Mouse (Mus musculus) CH12.LX (cell line): ENCODE results near the gene Grm7. TPM values are rescaled to one million over a fixed set of nuclear protein-coding genes. Genes with fewer than 3 reads are reported as not detected.

Experiments used
- DNase-seq: peaks from one replicate; pipeline ENCODE4 v3.0.0-alpha.2; 2013; ENCODE audit errors: extremely low read depth
- H3K27ac ChIP-seq: 2 replicates; pipeline ENCODE4 v1.5.1; 2012; ENCODE audit warnings: low read depth, mild to moderate bottlenecking, control low read depth, moderate library complexity; ENCODE audit not compliant: insufficient read depth
- H3K27me3 ChIP-seq: replicated peaks from 2 replicates; pipeline ENCODE3; 2012; ENCODE audit warnings: inconsistent platforms
- H3K36me3 ChIP-seq, 2 experiments: replicated peaks in 1 of 2; 2 replicates each; pipeline versions ENCODE3 to v1.6.1; 2012; ENCODE audit warnings: inconsistent platforms in 1 of 2, low read length in 1 of 2, mild to moderate bottlenecking in 1 of 2, mixed read lengths in 1 of 2, moderate library complexity in 1 of 2; ENCODE audit not compliant: control insufficient read depth in 1 of 2, insufficient read depth in 1 of 2
- H3K4me1 ChIP-seq, 2 experiments: 2 replicates each; pipeline ENCODE4 v1.6.1; 2012; ENCODE audit warnings: inconsistent platforms in 1 of 2, moderate library complexity in 1 of 2; ENCODE audit not compliant: insufficient read depth in 2 of 2, control insufficient read depth in 1 of 2
- H3K4me2 ChIP-seq: 2 replicates; pipeline ENCODE4 v1.6.1; 2012; ENCODE audit warnings: low read depth, mild to moderate bottlenecking, control low read depth; ENCODE audit not compliant: poor library complexity, insufficient read depth, severe bottlenecking
- H3K4me3 ChIP-seq, 3 experiments: fragments of 150-350 bp in 1 of 3; sonication (generic) in 1 of 3; replicated peaks in 1 of 3; 2 replicates each; pipeline versions ENCODE3 to v1.5.1; 2011 to 2012; ENCODE audit warnings: low read depth in 2 of 3, low read length in 2 of 3, mild to moderate bottlenecking in 2 of 3, moderate library complexity in 2 of 3, control low read depth in 1 of 3, improper control_type of control experiment in 1 of 3, inconsistent platforms in 1 of 3, mixed read lengths in 1 of 3; ENCODE audit not compliant: poor library complexity in 1 of 3
- H3K79me2 ChIP-seq: replicated peaks from 2 replicates; pipeline ENCODE4 v1.6.1; 2012; ENCODE audit warnings: mild to moderate bottlenecking, moderate library complexity; ENCODE audit not compliant: control insufficient read depth, poor library complexity, insufficient read depth, severe bottlenecking; ENCODE audit errors: extremely low read depth
- H3K9ac ChIP-seq: 2 replicates; pipeline ENCODE4 v1.6.1; 2012; ENCODE audit warnings: low read depth, mild to moderate bottlenecking, control low read depth, moderate library complexity; ENCODE audit not compliant: insufficient read depth
- H3K9me3 ChIP-seq: replicated peaks from 2 replicates; pipeline ENCODE3; 2012; ENCODE audit warnings: low read length, inconsistent platforms, mixed read lengths
- BHLHE40 ChIP-seq: IDR thresholded peaks from 2 replicates; pipeline ENCODE4 v1.6.1; 2011; ENCODE audit warnings: mild to moderate bottlenecking, low read depth, low read length, improper control_type of control experiment
- CHD1 ChIP-seq: IDR thresholded peaks from 2 replicates; pipeline ENCODE4 v1.6.1; 2012; ENCODE audit warnings: low read depth, low read length, improper control_type of control experiment, inconsistent platforms
- CHD2 ChIP-seq: IDR thresholded peaks from 2 replicates; pipeline ENCODE4 v1.6.1; 2011; ENCODE audit warnings: low read length, improper control_type of control experiment
- CTCF ChIP-seq, 2 experiments: IDR thresholded peaks in 1 of 2; conservative IDR thresholded peaks in 1 of 2; 2 replicates each; pipeline ENCODE4 v1.5.1; 2011 to 2012; ENCODE audit warnings: low read depth in 2 of 2, low read length in 2 of 2, improper control_type of control experiment in 1 of 2, inconsistent platforms in 1 of 2, mild to moderate bottlenecking in 1 of 2, moderate library complexity in 1 of 2
- E2F4 ChIP-seq: IDR thresholded peaks from 2 replicates; pipeline ENCODE4 v1.6.1; 2011; ENCODE audit warnings: low read depth, low read length, improper control_type of control experiment; ENCODE audit not compliant: insufficient replicate concordance
- ELF1 ChIP-seq: IDR thresholded peaks from 2 replicates; pipeline ENCODE4 v1.6.1; 2014; ENCODE audit warnings: low read depth, mild to moderate bottlenecking, inconsistent platforms, low read length, improper control_type of control experiment
- EP300 ChIP-seq: IDR thresholded peaks from 2 replicates; pipeline ENCODE4 v1.6.1; 2011; ENCODE audit warnings: low read length, improper control_type of control experiment
- JUN ChIP-seq: IDR thresholded peaks from 2 replicates; pipeline ENCODE4 v1.6.1; 2011; ENCODE audit warnings: low read depth, mild to moderate bottlenecking, low read length, improper control_type of control experiment, moderate library complexity; ENCODE audit not compliant: insufficient read depth
- MAZ ChIP-seq: IDR thresholded peaks from 2 replicates; pipeline ENCODE4 v1.6.1; 2012; ENCODE audit warnings: low read depth, mild to moderate bottlenecking, inconsistent platforms, low read length, improper control_type of control experiment, moderate library complexity
- MXI1 ChIP-seq: IDR thresholded peaks from 2 replicates; pipeline ENCODE4 v1.6.1; 2011; ENCODE audit warnings: mild to moderate bottlenecking, low read depth, low read length, improper control_type of control experiment
- MYC ChIP-seq: IDR thresholded peaks from 2 replicates; pipeline ENCODE4 v1.6.1; 2011; ENCODE audit warnings: low read depth, mild to moderate bottlenecking, improper control_type of control experiment, low read length
- NRF1 ChIP-seq: IDR thresholded peaks from 2 replicates; pipeline ENCODE4 v1.6.1; 2014; ENCODE audit warnings: low read depth, mild to moderate bottlenecking, inconsistent platforms, low read length, improper control_type of control experiment, moderate library complexity
- PAX5 ChIP-seq: IDR thresholded peaks from 2 replicates; pipeline ENCODE4 v1.6.1; 2012; ENCODE audit warnings: low read length, inconsistent platforms, mixed read lengths
- SIN3A ChIP-seq: IDR thresholded peaks from 2 replicates; pipeline ENCODE4 v1.6.1; 2012; ENCODE audit warnings: low read length, improper control_type of control experiment, inconsistent platforms
- SMC3 ChIP-seq: IDR thresholded peaks from 2 replicates; pipeline ENCODE4 v1.6.1; 2011; ENCODE audit warnings: low read depth, low read length, improper control_type of control experiment
- TCF12 ChIP-seq: IDR thresholded peaks from 2 replicates; pipeline ENCODE4 v1.6.1; 2014; ENCODE audit warnings: low read depth, mild to moderate bottlenecking, inconsistent platforms, low read length, improper control_type of control experiment
- USF1 ChIP-seq: IDR thresholded peaks from 2 replicates; pipeline ENCODE4 v1.6.1; 2014; ENCODE audit warnings: low read depth, mild to moderate bottlenecking, inconsistent platforms, low read length, improper control_type of control experiment
- USF2 ChIP-seq: conservative IDR thresholded peaks from 2 replicates; pipeline ENCODE4 v1.6.1; 2011; ENCODE audit warnings: low read depth, low read length, improper control_type of control experiment
- ZKSCAN1 ChIP-seq: IDR thresholded peaks from 2 replicates; pipeline ENCODE4 v1.6.1; 2012; ENCODE audit warnings: low read depth, inconsistent platforms, low read length, improper control_type of control experiment, borderline replicate concordance
- ZMIZ1 ChIP-seq: IDR thresholded peaks from 2 replicates; pipeline ENCODE4 v1.6.1; 2012; ENCODE audit warnings: low read depth, mild to moderate bottlenecking, inconsistent platforms, low read length, improper control_type of control experiment
- ZNF384 ChIP-seq: IDR thresholded peaks from 2 replicates; pipeline ENCODE4 v1.6.1; 2012; ENCODE audit warnings: low read depth, low read length, improper control_type of control experiment, inconsistent platforms
- dilution Hi-C: fragments of 300-500 bp; cut with MboI; formaldehyde crosslinking; loops from 2 replicates; pipeline ENCODE4 v1.14.3; 2020; ENCODE audit warnings: low sequenced_read_pairs; ENCODE audit not compliant: extremely low pct_unique_long_range_greater_than_20kb, extremely low pct_ligation_motif_present
- in situ Hi-C: fragments of 300-500 bp; cut with MboI; formaldehyde crosslinking; loops from 3 replicates; pipeline ENCODE4 v1.14.3; 2019; ENCODE audit warnings: low sequenced_read_pairs, low pct_ligation_motif_present, low pct_unique_long_range_greater_than_20kb, mixed read lengths
- polyA plus RNA-seq: library from polyadenylated mRNA; unstranded; fragments of >175 nt; gene quantifications from 2 replicates; pipeline ENCODE4 v1.2.1, GENCODE M21; 2012; ENCODE audit warnings: low read depth; ENCODE audit not compliant: insufficient read length
- total RNA-seq, 2 experiments: library from RNA; depleted of rRNA; stranded (reverse); fragments of 300-350 nt in 1 of 2; fragments of >200 nt in 1 of 2; gene quantifications; 2 replicates each; pipeline ENCODE4 v1.2.3; 2012 to 2014

Gene Grm7
- total and polyA plus RNA-seq, 3 experiments = not detected

GRCm38 (mm10) chr6:111054001-111054975 is 408.9 kb downstream of the Grm7 start:
- TF ChIP-seq NRF1 = no peak
- TF ChIP-seq, all 38 proteins: peak for 0
- Histone ChIP-seq H3K27me3 (no peaks in the 10 kb centered on the region), H3K27ac (no peak overlapping the region), H3K36me3 (no peaks in the 10 kb centered on the region), H3K9ac (no peak overlapping the region), H3K9me3 (peaks cover 42% of the 10 kb centered on the region), H3K4me1 (no peaks in the 10 kb centered on the region), H3K4me2 (no peak overlapping the region), H3K4me3 (no peak overlapping the region), H3K79me2 (no peaks in the 10 kb centered on the region)
- no peak for DNase-seq
- dilution Hi-C loops = no loop called here
- in situ Hi-C loops = no loop called here

GRCm38 (mm10) chr6:111057798-111058197 is 412.4 kb downstream of the Grm7 start:
- no peaks in the 10 kb centered on the region for H3K27me3 ChIP-seq
- in situ Hi-C loops (no loop called here), dilution Hi-C loops (no loop called here)
- TF ChIP-seq SIN3A (no peak), CHD1 (no peak), EP300 (no peak)
- H3K4me3 ChIP-seq = no peak overlapping the region
- no peaks in the 10 kb centered on the region for H3K4me1 ChIP-seq
- H3K27ac ChIP-seq = no peak overlapping the region
- no peak for DNase-seq
- H3K9me3 ChIP-seq = peaks cover 46% of the 10 kb centered on the region
- H3K79me2 ChIP-seq = no peaks in the 10 kb centered on the region
- H3K36me3 ChIP-seq = no peaks in the 10 kb centered on the region
- no peak overlapping the region for H3K4me2 ChIP-seq
- no peak overlapping the region for H3K9ac ChIP-seq

- no peaks in the 10 kb centered on the region for H3K27me3 ChIP-seq
- no peaks in the 10 kb centered on the region for H3K36me3 ChIP-seq
Observed at GRCm38 (mm10) chr6:111060004-111060403, 414.6 kb downstream of the Grm7 start.

More at GRCm38 (mm10) chr6:111060004-111060403, 414.6 kb downstream of the Grm7 start:
- in situ Hi-C loops (no loop called here), dilution Hi-C loops (no loop called here)
- Histone ChIP-seq H3K4me2 (no peak overlapping the region), H3K4me1 (no peaks in the 10 kb centered on the region), H3K4me3 (no peak overlapping the region), H3K9ac (no peak overlapping the region), H3K27ac (no peak overlapping the region), H3K79me2 (no peaks in the 10 kb centered on the region), H3K9me3 (peaks cover 39% of the 10 kb centered on the region)
- DNase-seq = no peak
- TF ChIP-seq CHD1 (no peak), PAX5 (no peak), NRF1 (no peak), E2F4 (no peak), CHD2 (no peak), SMC3 (no peak), ZMIZ1 (no peak), ZKSCAN1 (no peak), CTCF (conservative IDR thresholded peaks at IDR 0.05 in 1 of 2, IDR thresholded peaks at IDR 0.05 in 1 of 2; ENCODE audit: low read depth in 2 of 2, low read length in 2 of 2) (no peak), ZNF384 (no peak), MYC (no peak), USF1 (no peak), TCF12 (no peak), EP300 (no peak), ELF1 (no peak), MXI1 (no peak), BHLHE40 (no peak), JUN (no peak), USF2 (no peak), MAZ (no peak)
